Mouse (Mus musculus): ENCODE measurements at regions not wholly inside any gene's neighbourhood (a gene's known extent, or its start where the extent isn't known, plus 50 kb on each side); places are given as distances from the start of the nearest gene placed in this dataset.

- DNase-seq (ENCODE audit: low spot score in 2 of 2): no peak
Measured at GRCm38 (mm10) chr13:44420227-44420592, 309.1 kb upstream of the Jarid2 start.

DNA sequence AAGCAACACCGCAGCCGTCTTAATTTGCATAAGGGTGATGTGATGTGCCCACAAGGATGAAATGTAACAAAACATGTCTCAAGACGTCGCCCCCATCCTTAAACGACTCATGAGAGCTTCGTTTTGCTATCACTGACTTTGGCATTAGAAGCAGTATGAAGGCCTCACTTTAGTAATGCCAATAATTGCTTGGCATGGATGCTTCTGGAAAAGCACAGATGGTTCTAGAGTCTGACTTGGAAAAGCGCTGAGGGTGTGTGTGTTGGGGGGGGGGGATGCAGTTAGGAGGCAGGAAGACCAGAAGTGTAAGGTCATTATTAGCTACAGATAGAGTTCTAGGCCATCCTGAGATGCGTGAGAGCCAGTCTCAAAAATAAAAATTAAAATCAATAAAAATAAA is 308.3 kb upstream of the Jarid2 start:
- no peak for DNase-seq (ENCODE audit: low spot score in 2 of 2)

DNA sequence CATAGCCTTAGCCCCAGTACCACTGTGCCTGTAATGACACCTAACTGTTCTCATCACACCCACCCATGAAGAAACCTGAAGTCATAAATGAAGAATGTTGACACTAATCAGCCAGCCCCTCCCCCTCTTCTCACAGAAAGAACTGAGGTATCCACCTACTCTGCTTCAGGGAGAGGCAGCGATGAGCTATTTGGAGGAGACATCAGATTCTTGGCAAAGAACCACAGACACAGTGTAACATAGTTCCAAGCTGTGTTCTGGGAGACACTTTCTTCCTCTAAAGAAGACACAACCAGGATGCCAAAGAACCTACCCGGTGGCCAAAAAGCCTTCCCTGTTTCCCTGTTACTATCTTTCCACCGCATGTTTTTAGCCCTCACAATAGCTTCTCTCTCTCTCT is 307.8 kb upstream of the Jarid2 start:
- DNase-seq (ENCODE audit: low spot score in 2 of 2): no peak

DNA sequence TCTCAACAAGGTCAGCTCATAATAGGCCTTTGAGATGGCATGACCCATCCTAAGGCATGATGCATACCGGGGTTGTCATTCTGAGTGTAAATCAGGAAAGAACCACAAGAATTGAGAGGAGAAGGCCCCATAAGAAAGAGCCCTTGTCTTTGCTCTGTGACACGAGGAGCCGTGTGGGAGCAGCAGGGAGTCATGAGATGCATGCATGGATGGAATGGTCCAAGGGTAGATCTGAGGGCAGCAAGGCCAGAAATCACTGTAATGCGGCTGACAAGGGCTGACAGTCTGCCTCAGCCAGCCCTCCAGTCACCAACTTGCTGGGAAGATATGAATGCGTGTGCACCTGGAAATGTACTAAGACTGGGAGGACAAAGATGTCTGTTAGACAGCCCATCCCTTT is 307.4 kb upstream of the Jarid2 start:
- no peak for DNase-seq (ENCODE audit: low spot score in 2 of 2)

- no peak for DNase-seq (ENCODE audit: low spot score in 2 of 2)
Measured at GRCm38 (mm10) chr13:44430492-44430891, 298.8 kb upstream of the Jarid2 start.

GRCm38 (mm10) chr13:44437709-44438108 is 291.6 kb upstream of the Jarid2 start:
- DNase-seq (ENCODE audit: low spot score in 2 of 2): no peak

DNA sequence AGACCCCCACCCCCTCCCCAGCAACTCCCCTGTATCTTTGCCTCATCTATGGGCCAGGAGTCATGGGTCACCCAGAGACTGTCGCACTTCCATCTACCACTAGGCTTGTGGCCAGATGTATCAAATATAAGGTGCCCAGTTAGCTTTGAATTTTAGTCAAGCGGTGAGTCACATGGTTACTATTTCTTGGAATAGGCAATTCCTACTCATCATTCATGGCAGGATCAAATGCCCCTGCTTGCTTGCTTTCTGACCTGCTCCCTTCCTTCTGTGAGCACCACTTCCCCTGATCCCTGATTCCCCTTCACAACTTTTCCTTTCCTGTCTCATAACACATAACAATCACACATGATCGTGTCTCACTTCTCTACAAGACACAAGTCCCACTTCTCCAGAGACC is 288.2 kb upstream of the Jarid2 start:
- DNase-seq (ENCODE audit: low spot score in 2 of 2): no peak

DNA sequence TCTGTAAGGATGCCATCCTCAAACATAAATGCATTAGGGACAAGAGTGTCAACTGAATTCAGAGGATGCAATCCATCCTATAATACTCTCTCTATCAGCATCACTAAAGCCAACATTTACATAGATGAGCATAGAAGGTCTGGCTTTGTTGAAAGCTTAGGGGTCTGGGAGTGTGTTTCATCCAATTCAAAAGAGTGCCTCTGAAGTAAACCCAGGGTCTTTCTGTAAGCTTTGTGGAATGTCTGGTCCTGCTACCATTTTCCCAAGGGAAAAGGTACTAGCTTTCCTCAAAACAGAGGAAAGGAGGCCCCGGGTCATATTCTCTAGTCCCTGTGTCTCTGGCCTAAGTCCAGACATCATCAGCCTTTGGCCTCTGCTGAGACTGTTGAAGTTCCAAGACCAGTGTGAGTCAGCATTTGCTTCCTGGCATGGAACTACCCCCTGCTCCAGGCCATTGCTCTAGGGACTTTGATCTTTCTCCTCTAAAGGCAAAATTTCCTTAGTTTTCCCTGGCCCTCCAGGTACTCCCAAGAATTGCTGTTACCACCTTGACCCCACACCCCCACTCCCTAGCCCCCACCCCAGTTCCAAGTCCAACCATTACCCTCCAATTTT is 280.0 kb upstream of the Jarid2 start:
- DNase-seq (ENCODE audit: low spot score in 2 of 2): no peak

- no peak for DNase-seq (ENCODE audit: low spot score in 2 of 2)
Measured at GRCm38 (mm10) chr13:44451224-44451623, 278.1 kb upstream of the Jarid2 start.

DNA sequence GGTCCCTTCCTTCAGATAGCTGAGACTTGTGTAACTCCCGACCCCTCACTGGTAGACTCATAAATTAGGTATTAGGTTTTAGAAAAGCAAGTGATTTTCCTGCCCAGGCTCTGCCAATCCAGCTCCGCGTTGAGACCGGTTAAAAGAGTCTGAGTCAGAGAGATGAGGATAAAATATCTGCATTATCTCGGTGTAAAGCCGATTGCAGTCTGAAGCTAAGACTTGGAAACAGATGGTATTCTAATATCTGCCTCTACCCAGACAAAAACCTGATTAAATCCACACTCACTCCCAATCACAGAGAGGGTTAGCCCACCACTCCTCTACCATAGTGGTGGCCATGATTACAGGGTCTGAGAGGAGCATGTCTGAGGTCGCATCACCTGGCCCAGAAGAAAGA is 276.1 kb upstream of the Jarid2 start:
- no peak for DNase-seq (ENCODE audit: low spot score in 2 of 2)

GRCm38 (mm10) chr13:44454136-44454535 is 275.1 kb upstream of the Jarid2 start:
- DNase-seq (ENCODE audit: low spot score in 2 of 2): no peak

- DNase-seq (ENCODE audit: low spot score in 2 of 2): no peak
Measured at GRCm38 (mm10) chr13:44455193-44455592, 274.1 kb upstream of the Jarid2 start.

- DNase-seq (ENCODE audit: low spot score in 2 of 2): no peak
Measured at GRCm38 (mm10) chr13:44458744-44459143, 270.5 kb upstream of the Jarid2 start.

GRCm38 (mm10) chr13:44459148-44459547 is 270.1 kb upstream of the Jarid2 start:
- no peak for DNase-seq (ENCODE audit: low spot score in 2 of 2)

GRCm38 (mm10) chr13:44463675-44464074 is 265.6 kb upstream of the Jarid2 start:
- no peak for DNase-seq (ENCODE audit: low spot score in 2 of 2)

- DNase-seq (ENCODE audit: low spot score in 2 of 2): no peak
Measured at GRCm38 (mm10) chr13:44465567-44465966, 263.7 kb upstream of the Jarid2 start.

DNA sequence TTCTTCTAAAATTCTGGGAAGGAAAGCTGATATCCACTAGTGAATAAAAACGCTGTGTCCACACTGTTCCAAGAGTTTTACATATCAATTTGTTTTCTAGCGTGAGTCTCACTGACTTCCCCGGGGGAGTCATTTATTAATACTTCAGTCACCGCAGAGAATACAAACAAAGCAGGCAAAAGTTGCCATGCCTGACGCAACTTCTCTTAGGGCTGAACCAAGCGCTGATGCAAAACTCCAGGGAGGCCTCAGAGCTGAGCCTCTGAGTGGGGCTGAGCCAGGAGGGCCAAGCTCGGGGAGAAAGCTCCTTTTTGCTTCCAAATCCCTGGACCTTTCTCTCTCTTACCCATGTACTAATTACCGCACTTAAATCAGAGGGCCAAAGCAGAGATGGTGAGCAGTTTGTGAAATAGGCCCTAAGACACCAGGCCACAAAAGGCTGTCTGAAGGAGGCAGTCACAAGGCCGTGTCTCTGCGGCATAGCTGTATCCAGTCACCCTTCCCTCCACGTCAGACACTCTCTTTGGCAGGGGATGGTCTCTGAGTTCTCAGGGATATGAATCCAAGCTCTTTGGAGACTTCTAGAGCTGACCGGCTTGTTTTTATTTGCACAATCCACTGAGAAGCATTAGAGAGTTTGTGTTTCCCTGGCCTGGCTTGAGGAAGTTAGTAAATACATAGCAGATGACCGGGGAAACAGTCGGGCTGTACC is 260.2 kb upstream of the Jarid2 start:
- no peak for DNase-seq (ENCODE audit: low spot score in 2 of 2)

DNA sequence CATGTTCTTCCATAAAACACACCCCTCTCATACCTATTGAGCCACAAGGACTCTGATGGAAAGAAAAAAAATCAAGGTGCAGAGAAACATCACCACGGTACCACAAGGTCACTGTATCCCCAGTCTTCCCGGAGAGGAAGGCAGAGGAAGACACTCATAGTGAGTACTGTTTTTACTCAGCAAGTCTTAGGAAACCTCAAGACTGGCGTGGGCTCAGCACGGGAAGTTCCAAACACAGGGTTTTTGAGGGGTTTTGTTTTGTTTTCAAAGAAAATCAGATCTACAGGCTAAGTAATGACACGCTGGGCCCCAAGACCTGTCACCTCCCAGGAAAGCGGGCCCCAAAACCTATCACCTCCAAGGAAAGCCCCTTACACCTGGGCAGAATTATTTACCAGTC is 259.6 kb upstream of the Jarid2 start:
- no peak for DNase-seq (ENCODE audit: low spot score in 2 of 2)

- DNase-seq (ENCODE audit: low spot score in 2 of 2): no peak
Measured at GRCm38 (mm10) chr13:44473200-44473599, 256.1 kb upstream of the Jarid2 start.

- DNase-seq (ENCODE audit: low spot score in 2 of 2): no peak
Measured at GRCm38 (mm10) chr13:44476901-44477300, 252.4 kb upstream of the Jarid2 start.

DNA sequence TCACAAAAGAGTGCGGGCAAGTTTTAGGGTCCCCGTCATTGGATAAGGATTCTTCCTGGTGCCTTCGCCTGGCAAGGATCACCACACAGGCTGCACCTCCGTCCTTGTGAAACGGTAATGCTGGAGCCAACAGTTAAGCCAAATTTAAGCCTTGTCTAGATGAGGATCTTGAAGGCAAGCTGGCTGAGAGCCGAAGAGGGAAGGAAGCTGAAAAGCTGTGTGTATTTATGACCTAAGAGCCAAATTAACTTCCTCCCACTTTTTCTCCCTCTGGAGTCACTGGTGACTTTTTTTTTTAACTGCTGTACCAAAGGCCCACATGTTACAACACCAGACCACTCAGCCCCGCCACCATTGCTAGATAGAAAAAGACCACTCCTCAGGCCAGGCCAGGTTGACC is 249.1 kb upstream of the Jarid2 start:
- DNase-seq (ENCODE audit: low spot score in 2 of 2): no peak

DNA sequence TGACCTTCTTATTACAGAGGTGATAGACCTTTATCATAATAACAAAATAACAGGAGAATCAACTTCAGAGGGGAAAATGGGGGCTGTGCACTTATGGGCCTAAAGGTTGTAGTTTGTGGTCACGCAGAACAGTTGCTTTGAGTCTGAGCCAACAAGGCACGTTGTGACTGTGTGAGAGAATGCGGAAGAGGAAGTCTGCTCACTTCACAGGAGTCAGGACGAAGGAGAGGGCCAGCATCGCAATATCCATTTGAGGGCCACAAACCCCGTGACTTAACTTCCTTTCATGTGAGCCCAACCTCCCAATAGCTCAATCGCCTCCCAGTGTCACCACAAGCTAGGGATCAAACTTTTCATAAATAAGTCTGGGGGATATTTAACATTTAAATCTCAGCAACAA is 246.6 kb upstream of the Jarid2 start:
- no peak for DNase-seq (ENCODE audit: low spot score in 2 of 2)

GRCm38 (mm10) chr13:44484582-44485329 is 244.5 kb upstream of the Jarid2 start:
- peak; percentile 21 to 22 for DNase-seq (ENCODE audit: low spot score in 2 of 2)

Measured in layer of hippocampus, postnatal 10 days (tissue).